Mouse (Mus musculus) B cell, adult 2 months (primary cell): ENCODE results near the gene Gsk3a.

Experiments
- DNase-seq, 2 experiments: peaks; one replicate each; pipeline ENCODE4 v3.0.0; 2022

The Gsk3a gene

GRCm38 (mm10) chr7:25237249-25238014 lies at the start of gene Gsk3a:
Gsk3a (minus strand) TSS chr7:25237851.
- peak; percentile 97 to 98 for DNase-seq

- DNase-seq, result no peak
These were observed 49.3 kb upstream of the Gsk3a start for GRCm38 (mm10) chr7:25286989-25287388.

- DNase-seq, result no peak
These were observed 48.0 kb upstream of the Gsk3a start for GRCm38 (mm10) chr7:25285511-25286238.

GRCm38 (mm10) chr7:25284766-25285165 lies 47.1 kb upstream of the Gsk3a start:
- DNase-seq, result no peak

GRCm38 (mm10) chr7:25284171-25284570 lies 46.5 kb upstream of the Gsk3a start:
- no peak for DNase-seq

GRCm38 (mm10) chr7:25283637-25284036 lies 46.0 kb upstream of the Gsk3a start:
- no peak for DNase-seq

- DNase-seq, result peak; percentile 55 to 56
These were observed 45.1 kb upstream of the Gsk3a start for GRCm38 (mm10) chr7:25282731-25283211.

- DNase-seq, result peak; percentile 99
These were observed 44.3 kb upstream of the Gsk3a start for GRCm38 (mm10) chr7:25281734-25282601.

GRCm38 (mm10) chr7:25281166-25281733 lies 43.6 kb upstream of the Gsk3a start:
- no peak for DNase-seq

- DNase-seq, result no peak
These were observed 42.5 kb upstream of the Gsk3a start for GRCm38 (mm10) chr7:25279861-25280791.

- peak; percentile 84 to 87 for DNase-seq
These were observed 41.6 kb upstream of the Gsk3a start for GRCm38 (mm10) chr7:25279076-25279860.

- DNase-seq, result peak; percentile 86
These were observed 40.9 kb upstream of the Gsk3a start for GRCm38 (mm10) chr7:25278341-25279075.

- no peak for DNase-seq
These were observed 40.3 kb upstream of the Gsk3a start for GRCm38 (mm10) chr7:25277998-25278340.

- no peak for DNase-seq
These were observed 39.8 kb upstream of the Gsk3a start for GRCm38 (mm10) chr7:25277405-25277804.

GRCm38 (mm10) chr7:25275555-25276298 lies 38.1 kb upstream of the Gsk3a start:
- DNase-seq, result no peak

- DNase-seq, result no peak
These were observed 37.3 kb upstream of the Gsk3a start for GRCm38 (mm10) chr7:25274996-25275395.

GRCm38 (mm10) chr7:25274571-25274970 lies 36.9 kb upstream of the Gsk3a start:
- DNase-seq, result no peak

- no peak for DNase-seq
These were observed 35.9 kb upstream of the Gsk3a start for GRCm38 (mm10) chr7:25273259-25274241.
